Mouse (Mus musculus) lung, embryonic 15.5 days (tissue): ENCODE results near the gene Zfp704. TPM values are rescaled to one million over a fixed set of nuclear protein-coding genes. Genes with fewer than 3 reads are reported as not detected.
"Not testable (repeated sequence)": the region's sequence is repeated elsewhere in the genome, so short reads cannot be mapped to it uniquely, and the experiment has no call there.

Experiments
- ATAC-seq: fragments of 200-750 bp; cut with Nextera tagmentation; 2 replicates; pipeline ENCODE4 v1.8.0; 2017; ENCODE audit warnings: moderate number of reproducible peaks, borderline replicate concordance; ENCODE audit not compliant: low FRiP score, low TSS enrichment; ENCODE audit errors: extremely low read depth
- H3K27ac ChIP-seq: fragments of 300-500 bp; sonication (generic); 2 replicates; pipeline ENCODE4 v1.5.1; 2015; ENCODE audit warnings: moderate library complexity, mild to moderate bottlenecking, inconsistent platforms
- H3K27me3 ChIP-seq: fragments of 300-500 bp; sonication (generic); 2 replicates; pipeline ENCODE4 v1.6.1; 2015; ENCODE audit warnings: inconsistent platforms
- H3K36me3 ChIP-seq: fragments of 300-500 bp; sonication (generic); 2 replicates; pipeline ENCODE4 v1.6.1; 2015; ENCODE audit warnings: inconsistent platforms
- H3K4me1 ChIP-seq: fragments of 300-500 bp; sonication (generic); 2 replicates; pipeline ENCODE4 v1.6.1; 2015; ENCODE audit warnings: inconsistent platforms
- H3K4me2 ChIP-seq: fragments of 300-500 bp; sonication (generic); 2 replicates; pipeline ENCODE4 v1.6.1; 2015; ENCODE audit warnings: inconsistent platforms, mild to moderate bottlenecking, moderate library complexity
- H3K4me3 ChIP-seq: fragments of 300-500 bp; sonication (generic); 2 replicates; pipeline ENCODE4 v1.5.1; 2015; ENCODE audit warnings: mild to moderate bottlenecking, inconsistent platforms
- H3K9ac ChIP-seq: fragments of 300-500 bp; sonication (generic); 2 replicates; pipeline ENCODE4 v1.6.1; 2015; ENCODE audit warnings: inconsistent platforms
- H3K9me3 ChIP-seq: fragments of 300-500 bp; sonication (generic); 2 replicates; pipeline ENCODE4 v1.6.1; 2016; ENCODE audit warnings: inconsistent platforms
- WGBS: fragments of 180-500 bp; shearing (Covaris S2); methylation state at CpG from one replicate; pipeline ENCODE4 v1.1.7; 2015; 5-methylcytosine and 5-hydroxymethylcytosine counted together
- polyA plus RNA-seq: library from polyadenylated mRNA; unstranded; fragments of >200 nt; fragmentation: Nextera tagmentation; extraction: Ambion mirVana; gene quantifications from 2 replicates; pipeline ENCODE4 v1.2.1, GENCODE M21; 2015

The Zfp704 gene
- polyA plus RNA-seq, 1 experiment from 2014 or later: 9.3 TPM

DNA sequence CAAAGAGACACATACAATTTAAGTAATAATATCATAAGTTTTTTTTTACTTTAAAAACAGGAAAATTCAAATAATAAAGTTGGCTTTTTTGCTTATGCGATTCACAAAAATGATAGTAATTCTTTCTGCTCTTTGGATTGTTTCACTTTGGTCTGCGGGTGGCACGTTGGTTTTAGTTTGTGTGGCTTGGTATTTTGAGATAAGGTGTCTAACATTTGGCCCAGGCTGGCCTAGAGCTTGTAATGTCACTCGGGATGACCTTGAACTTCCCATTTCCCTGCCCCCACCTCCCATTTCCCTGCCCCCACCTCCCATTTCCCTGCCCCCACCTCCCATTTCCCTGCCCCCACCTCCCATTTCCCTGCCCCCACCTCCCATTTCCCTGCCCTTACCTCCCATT, 39.1 kb downstream of the Zfp704 start:
- Histone ChIP-seq H3K36me3 (no peaks in the 10 kb centered on the region), H3K9me3 (no peaks in the 10 kb centered on the region), H3K4me3 (no peak overlapping the region), H3K4me2 (no peak overlapping the region), H3K9ac (no peak overlapping the region), H3K27me3 (no peaks in the 10 kb centered on the region), H3K27ac (no peak overlapping the region), H3K4me1 (peaks cover 30% of the 10 kb centered on the region)
- no peak for ATAC-seq
- 85% methylated on average over 4 of the region's 4 CpGs for WGBS

DNA sequence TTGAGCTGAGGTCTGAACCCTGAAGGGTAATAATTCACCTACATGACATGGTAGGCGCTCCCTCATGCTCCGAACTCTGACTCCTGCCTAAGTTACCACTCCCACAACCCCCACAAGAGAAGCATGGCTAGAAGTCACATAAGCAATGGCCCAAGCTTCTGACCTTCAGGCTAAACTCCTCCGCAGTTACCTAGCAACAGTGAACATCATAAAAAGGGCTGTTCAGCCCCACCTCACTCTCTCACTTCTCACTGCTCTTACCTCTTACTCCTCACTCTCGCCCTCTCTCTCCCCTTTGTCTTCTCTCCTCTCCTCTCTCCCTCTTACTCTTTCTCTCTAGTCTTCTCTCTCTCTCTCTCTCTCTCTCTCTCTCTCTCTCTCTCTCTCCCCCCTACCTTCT, 40.2 kb downstream of the Zfp704 start:
- peaks cover 30% of the 10 kb centered on the region for H3K4me1 ChIP-seq
- WGBS: 82% methylated on average over 4 of the region's 4 CpGs

DNA sequence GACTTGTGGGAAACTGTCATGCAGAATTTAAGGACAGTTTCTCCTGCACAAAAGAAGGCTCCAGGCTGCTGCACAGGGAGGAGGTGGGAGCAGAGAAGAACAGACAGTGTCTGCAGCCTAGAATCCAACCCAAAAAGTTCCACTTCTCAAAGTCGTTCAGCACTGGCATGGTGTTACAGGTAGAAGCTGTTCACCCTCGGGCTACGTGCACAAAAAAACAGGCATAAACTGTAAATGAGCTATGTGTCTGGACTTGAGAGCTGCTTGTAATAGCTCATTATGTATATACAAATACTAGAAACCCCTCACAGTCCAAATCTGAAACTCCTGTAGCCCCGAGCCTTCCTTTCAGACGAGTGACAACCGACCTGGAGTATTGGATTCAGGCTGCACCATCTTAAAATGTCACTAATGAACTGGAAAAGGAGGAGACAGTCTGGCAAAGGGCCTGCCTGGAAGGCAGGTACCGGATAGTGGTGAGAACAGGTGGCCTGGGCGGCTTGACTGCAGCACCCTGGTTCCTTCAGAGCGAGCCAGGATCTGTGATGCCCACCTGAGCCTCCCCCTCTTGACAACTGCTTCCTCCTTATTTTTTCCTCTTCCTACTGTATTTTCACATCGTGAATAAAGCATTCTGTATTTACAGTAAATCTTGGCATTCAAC, 41.2 kb downstream of the Zfp704 start:
- no peak overlapping the region for H3K27ac ChIP-seq
- WGBS: 68% methylated on average over 10 of the region's 10 CpGs
- H3K9me3 ChIP-seq: no peaks in the 10 kb centered on the region
- no peaks in the 10 kb centered on the region for H3K27me3 ChIP-seq
- H3K9ac ChIP-seq: no peak overlapping the region
- H3K4me2 ChIP-seq: no peak overlapping the region
- H3K4me1 ChIP-seq: peaks cover 21% of the 10 kb centered on the region
- no peaks in the 10 kb centered on the region for H3K36me3 ChIP-seq
- ATAC-seq: no peak
- H3K4me3 ChIP-seq: no peak overlapping the region

More for the DNA sequence above, 40.2 kb downstream of the Zfp704 start:
- not testable (repeated sequence) for H3K27me3 ChIP-seq, H3K36me3 ChIP-seq, H3K4me2 ChIP-seq, ATAC-seq, H3K9me3 ChIP-seq, H3K4me3 ChIP-seq, H3K9ac ChIP-seq, H3K27ac ChIP-seq

DNA sequence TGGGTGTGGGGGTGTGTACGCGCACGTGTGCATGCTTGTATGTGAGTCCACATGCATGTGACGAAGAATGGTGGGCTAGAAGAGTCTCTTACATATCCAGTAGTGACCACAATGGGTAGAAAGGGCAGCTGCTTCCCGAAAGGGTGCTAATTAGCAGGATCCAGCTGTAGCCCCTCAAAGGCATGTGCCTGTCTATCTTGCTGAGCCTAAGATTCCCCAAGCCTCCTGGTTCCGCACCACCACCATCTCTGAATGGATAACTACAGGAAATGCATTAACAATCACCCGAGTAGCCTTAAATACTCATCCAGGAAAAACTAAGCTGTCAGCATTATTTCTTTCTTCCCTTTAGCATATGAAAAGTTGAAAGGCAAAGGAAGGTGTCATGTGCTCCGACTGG, 41.9 kb downstream of the Zfp704 start:
- H3K4me2 ChIP-seq: no peak overlapping the region
- WGBS: 82% methylated on average over 8 of the region's 8 CpGs
- no peaks in the 10 kb centered on the region for H3K9me3 ChIP-seq
- H3K27ac ChIP-seq: no peak overlapping the region
- H3K27me3 ChIP-seq: no peaks in the 10 kb centered on the region
- no peak for ATAC-seq
- H3K4me1 ChIP-seq: peaks cover 23% of the 10 kb centered on the region
- no peak overlapping the region for H3K9ac ChIP-seq
- H3K4me3 ChIP-seq: no peak overlapping the region
- no peaks in the 10 kb centered on the region for H3K36me3 ChIP-seq

DNA sequence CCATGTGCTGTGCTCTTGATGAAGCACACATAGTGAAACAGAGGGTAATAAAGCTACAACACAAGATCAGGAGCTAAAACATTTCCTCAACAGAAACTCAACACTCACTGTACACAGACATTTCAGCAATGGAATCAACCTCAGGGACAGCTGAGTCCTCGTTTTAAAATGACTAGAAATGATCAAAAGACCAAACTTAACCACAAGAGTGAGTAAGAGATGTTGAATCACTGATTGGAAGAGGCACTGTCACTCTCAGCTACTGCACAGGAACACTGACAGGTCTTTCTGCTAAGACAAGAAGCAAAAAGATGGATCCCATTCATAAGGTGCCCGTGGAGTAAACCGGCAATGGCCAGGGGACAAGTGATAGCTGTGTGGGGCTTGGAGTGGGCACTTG, 43.1 kb downstream of the Zfp704 start:
- no peaks in the 10 kb centered on the region for H3K9me3 ChIP-seq
- 0 out of 2 replicates have a peak, but pooled peaks cover 18% of the 10 kb centered on the region for H3K4me1 ChIP-seq
- H3K27ac ChIP-seq: no peak overlapping the region
- H3K9ac ChIP-seq: no peak overlapping the region
- no peak overlapping the region for H3K4me3 ChIP-seq
- H3K27me3 ChIP-seq: no peaks in the 10 kb centered on the region
- 82% methylated on average over 3 of the region's 3 CpGs for WGBS
- no peak for ATAC-seq
- H3K36me3 ChIP-seq: no peaks in the 10 kb centered on the region
- H3K4me2 ChIP-seq: no peak overlapping the region

DNA sequence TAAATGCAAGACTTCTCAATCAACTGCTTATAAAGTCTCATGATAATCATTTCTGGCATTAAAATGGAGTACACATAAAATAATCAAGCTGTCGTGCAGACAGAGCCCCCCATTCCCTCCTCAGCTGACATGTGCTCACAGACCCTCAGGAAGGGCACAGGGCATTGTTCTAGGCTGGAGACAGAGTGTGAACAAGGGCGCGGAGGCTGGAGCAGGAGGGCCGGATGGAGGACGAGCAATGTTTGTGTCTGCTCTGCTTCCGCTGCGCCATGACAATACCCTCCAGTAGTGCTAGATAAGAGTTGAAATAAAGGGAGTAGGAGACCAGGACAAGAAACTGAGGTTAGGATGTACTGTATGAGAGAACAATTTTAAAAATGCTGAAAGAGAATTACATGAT, 46.3 kb downstream of the Zfp704 start:
- Histone ChIP-seq H3K9ac (no peak overlapping the region), H3K4me2 (no peak overlapping the region), H3K36me3 (no peaks in the 10 kb centered on the region), H3K4me3 (no peak overlapping the region), H3K27ac (no peak overlapping the region), H3K4me1 (0 out of 2 replicates have a peak, but pooled peaks cover 14% of the 10 kb centered on the region), H3K27me3 (no peaks in the 10 kb centered on the region), H3K9me3 (no peaks in the 10 kb centered on the region)
- ATAC-seq: no peak
- WGBS: 61% methylated on average over 7 of the region's 7 CpGs

DNA sequence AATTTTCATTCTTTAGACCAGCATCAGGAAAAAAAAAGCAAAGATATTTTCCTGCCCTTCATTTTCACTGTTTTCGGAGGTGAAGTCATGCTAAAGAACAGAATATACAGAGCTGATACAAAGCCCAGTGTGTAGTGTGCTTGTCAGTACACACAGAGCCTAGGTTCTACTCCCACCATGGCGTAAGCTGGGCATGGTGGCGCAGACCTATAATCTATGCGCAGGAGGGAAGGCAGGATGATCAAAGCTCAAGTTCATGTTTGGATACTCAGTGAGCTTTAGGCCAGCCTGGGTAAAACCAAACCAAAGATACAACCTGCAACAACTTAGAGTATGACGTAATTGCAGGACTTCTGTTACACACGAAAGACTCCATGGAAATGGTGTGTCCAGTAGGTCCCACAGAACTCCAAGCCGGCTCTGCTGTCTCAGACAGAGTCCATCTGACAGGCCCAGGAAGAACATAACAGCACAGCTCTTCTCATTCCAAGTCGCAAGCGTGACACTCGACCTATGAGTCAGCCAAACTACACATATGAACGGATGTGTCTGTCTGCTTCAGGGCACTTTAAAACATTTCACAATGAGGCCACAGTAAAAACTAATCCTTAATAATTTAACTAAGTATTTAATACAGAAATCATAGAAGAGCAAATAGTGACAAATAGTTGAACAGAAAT, 47.1 kb downstream of the Zfp704 start:
- Histone ChIP-seq H3K27ac (no peak overlapping the region), H3K4me3 (no peak overlapping the region), H3K9me3 (no peaks in the 10 kb centered on the region), H3K4me2 (no peak overlapping the region), H3K36me3 (no peaks in the 10 kb centered on the region), H3K4me1 (0 out of 2 replicates have a peak, but pooled peaks cover 9% of the 10 kb centered on the region), H3K27me3 (no peaks in the 10 kb centered on the region), H3K9ac (no peak overlapping the region)
- ATAC-seq: peak; percentile 79; the same call in 1 of the 2 replicates
- WGBS: 62% methylated on average over 11 of the region's 11 CpGs

DNA sequence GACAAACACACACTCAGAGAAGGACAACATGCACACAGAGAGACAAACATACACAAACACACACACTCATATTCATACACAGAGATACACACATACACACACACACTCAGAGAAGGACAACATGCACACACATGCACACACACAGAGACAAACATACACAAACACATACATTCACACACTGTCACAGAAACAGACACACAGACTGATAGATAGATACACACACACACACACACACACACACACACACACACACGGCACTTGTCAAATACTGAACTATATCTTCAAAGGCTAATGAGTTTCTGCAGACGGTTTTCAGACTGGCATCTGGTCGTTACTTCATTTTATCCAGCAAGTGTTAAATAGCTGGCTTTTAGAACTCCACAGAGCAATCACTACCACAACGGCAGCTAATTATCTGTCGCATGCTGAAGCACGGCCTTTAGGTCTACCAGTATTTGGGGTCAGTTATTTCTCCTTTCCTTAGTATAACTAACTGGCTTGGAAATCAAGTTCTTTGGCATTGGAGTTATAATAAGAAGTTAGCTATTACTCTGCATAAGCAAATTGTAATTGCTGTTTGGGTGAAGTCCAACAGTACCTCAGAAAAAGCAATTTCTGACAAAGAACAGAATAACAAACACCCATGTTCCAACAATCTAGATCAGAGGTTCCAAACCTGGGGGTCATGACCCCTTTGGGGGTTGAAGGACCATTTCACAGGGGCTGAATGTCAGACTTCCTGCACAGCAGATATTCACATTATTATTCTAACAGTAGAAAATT, 51.9 kb downstream of the Zfp704 start:
- H3K4me2 ChIP-seq: no peak overlapping the region
- WGBS: 58% methylated on average over 6 of the region's 6 CpGs
- H3K4me3 ChIP-seq: no peak overlapping the region
- no peaks in the 10 kb centered on the region for H3K27me3 ChIP-seq
- no peaks in the 10 kb centered on the region for H3K9me3 ChIP-seq
- no peak for ATAC-seq
- H3K4me1 ChIP-seq: 0 out of 2 replicates have a peak, but pooled peaks cover 6% of the 10 kb centered on the region
- no peak overlapping the region for H3K9ac ChIP-seq
- no peak overlapping the region for H3K27ac ChIP-seq
- no peaks in the 10 kb centered on the region for H3K36me3 ChIP-seq

DNA sequence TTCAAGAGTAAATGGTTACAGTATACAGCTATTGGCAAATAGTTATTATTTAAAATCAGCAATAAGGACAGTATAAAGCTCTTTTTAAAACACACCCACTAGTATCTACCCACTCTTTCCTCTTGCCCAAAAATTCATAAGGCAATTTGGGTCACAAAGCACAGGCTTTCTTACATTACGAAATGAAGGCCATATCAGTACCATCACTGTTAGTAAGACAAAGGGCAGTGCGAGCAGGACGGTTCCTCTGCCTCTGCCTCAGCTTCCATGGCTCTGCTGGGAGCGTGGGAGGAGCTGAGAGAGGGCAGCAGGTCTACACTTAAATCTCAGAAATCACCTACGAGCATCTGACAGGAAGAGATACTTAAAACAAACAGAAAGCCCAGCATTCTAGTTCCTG, 53.7 kb downstream of the Zfp704 start:
- H3K4me2 ChIP-seq: no peak overlapping the region
- no peaks in the 10 kb centered on the region for H3K36me3 ChIP-seq
- H3K27me3 ChIP-seq: no peaks in the 10 kb centered on the region
- H3K9ac ChIP-seq: no peak overlapping the region
- no peaks in the 10 kb centered on the region for H3K9me3 ChIP-seq
- no peak overlapping the region for H3K27ac ChIP-seq
- peaks cover 8% of the 10 kb centered on the region; the same call in 1 of the 2 replicates for H3K4me1 ChIP-seq
- H3K4me3 ChIP-seq: no peak overlapping the region
- WGBS: 28% methylated on average over 5 of the region's 5 CpGs
- no peak for ATAC-seq

DNA sequence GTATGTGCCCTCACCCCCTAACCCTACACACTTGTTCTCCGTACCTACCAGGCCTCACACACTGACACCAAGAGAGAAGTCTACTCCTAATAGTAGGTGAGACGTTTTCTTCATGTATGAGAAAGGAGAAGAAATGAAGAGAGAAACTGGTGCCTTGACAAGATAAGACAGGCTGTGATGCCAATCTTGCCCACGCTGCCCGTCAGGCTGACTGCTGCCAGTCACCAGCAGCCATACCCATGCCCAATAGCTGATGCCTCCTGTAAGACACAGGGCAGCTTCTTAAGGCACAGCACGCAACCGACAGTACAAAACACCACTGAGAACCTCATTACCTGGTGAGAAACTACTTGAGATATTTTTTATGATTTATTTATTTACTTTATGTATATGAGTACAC, 55.0 kb downstream of the Zfp704 start:
- no peak for ATAC-seq
- Histone ChIP-seq H3K27ac (no peak overlapping the region), H3K9ac (no peak overlapping the region), H3K9me3 (no peaks in the 10 kb centered on the region), H3K4me1 (peaks cover 8% of the 10 kb centered on the region; the same call in 1 of the 2 replicates), H3K27me3 (no peaks in the 10 kb centered on the region), H3K4me3 (no peak overlapping the region), H3K36me3 (no peaks in the 10 kb centered on the region), H3K4me2 (no peak overlapping the region)
- 90% methylated on average over 6 of the region's 6 CpGs for WGBS

DNA sequence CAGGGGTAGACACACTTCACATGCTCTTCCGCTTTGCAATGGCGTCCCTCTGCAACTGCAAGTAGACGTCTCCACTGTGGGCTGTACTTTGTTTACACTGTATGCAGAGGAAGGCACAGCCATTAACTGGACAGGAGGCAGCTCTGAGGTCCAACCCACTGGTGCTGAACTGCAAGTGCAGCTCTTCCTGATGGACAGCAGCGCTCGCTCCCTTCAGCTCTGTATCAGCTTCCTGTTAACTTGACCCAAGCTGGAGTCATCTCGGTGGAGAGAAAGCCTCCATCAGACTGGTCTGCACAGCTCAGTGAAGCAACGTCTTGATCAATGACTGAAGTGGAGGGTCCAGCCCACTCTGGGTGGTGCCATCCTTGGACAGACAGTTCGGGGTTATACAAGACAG, 57.6 kb downstream of the Zfp704 start:
- Histone ChIP-seq H3K4me1 (peaks cover 18% of the 10 kb centered on the region), H3K36me3 (no peaks in the 10 kb centered on the region), H3K9ac (no peak overlapping the region), H3K27me3 (no peaks in the 10 kb centered on the region), H3K4me3 (no peak overlapping the region), H3K27ac (no peak overlapping the region), H3K4me2 (no peak overlapping the region), H3K9me3 (no peaks in the 10 kb centered on the region)
- peak; percentile 49; the same call in 1 of the 2 replicates for ATAC-seq
- WGBS: 30% methylated on average over 8 of the region's 8 CpGs

DNA sequence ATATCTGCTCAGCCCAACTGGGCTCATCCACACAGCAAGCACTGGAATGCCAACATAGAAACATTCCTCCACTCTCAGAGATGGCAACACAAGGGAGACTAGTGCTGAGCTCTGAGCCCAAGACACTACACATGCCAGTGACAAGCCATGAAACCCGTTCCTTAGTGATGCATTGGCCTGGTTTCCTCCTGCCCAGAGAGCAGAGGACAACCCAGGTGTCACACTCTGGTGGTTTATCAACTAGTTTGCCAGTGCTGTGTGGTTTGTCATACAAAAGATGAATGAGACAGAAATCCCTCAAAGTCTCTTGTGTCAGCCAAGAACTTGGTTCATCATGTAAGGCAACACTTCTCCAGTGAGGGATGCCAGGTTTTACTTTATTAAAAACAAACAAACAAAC, 59.0 kb downstream of the Zfp704 start:
- ATAC-seq: no peak
- 75% methylated on average over 1 of the region's 1 CpGs for WGBS

More for the DNA sequence above, 59.0 kb downstream of the Zfp704 start:
- Histone ChIP-seq H3K4me3 (no peak overlapping the region), H3K36me3 (no peaks in the 10 kb centered on the region), H3K27me3 (no peaks in the 10 kb centered on the region), H3K4me2 (no peak overlapping the region), H3K4me1 (peaks cover 27% of the 10 kb centered on the region), H3K9ac (no peak overlapping the region), H3K27ac (no peak overlapping the region), H3K9me3 (no peaks in the 10 kb centered on the region)
